Mouse (Mus musculus) heart, embryonic 13.5 days (tissue): ENCODE data around the gene Chadl. TPM values are rescaled to one million over a fixed set of nuclear protein-coding genes. Genes with fewer than 3 reads are reported as not detected.

Experiments used
- ATAC-seq: fragments of 200-750 bp; cut with Nextera tagmentation; 2 replicates; pipeline ENCODE4 v1.8.0; 2017; ENCODE audit warnings: moderate TSS enrichment; ENCODE audit not compliant: insufficient number of reproducible peaks, low FRiP score, low TSS enrichment; ENCODE audit errors: extremely low read depth
- H3K27ac ChIP-seq: fragments of 300-500 bp; sonication (generic); replicated peaks from 2 replicates; pipeline ENCODE4 v1.5.1; 2015; ENCODE audit warnings: moderate library complexity, mild to moderate bottlenecking, inconsistent platforms
- H3K27me3 ChIP-seq: fragments of 300-500 bp; sonication (generic); replicated peaks from 2 replicates; pipeline ENCODE4 v1.6.1; 2015; ENCODE audit warnings: mild to moderate bottlenecking, inconsistent platforms
- H3K36me3 ChIP-seq: fragments of 300-500 bp; sonication (generic); 2 replicates; pipeline ENCODE4 v1.6.1; 2015; ENCODE audit warnings: mild to moderate bottlenecking, inconsistent platforms
- H3K4me1 ChIP-seq: fragments of 300-500 bp; sonication (generic); 2 replicates; pipeline ENCODE4 v1.6.1; 2015; ENCODE audit warnings: inconsistent platforms
- H3K4me2 ChIP-seq: fragments of 300-500 bp; sonication (generic); 2 replicates; pipeline ENCODE4 v1.6.1; 2015; ENCODE audit warnings: inconsistent platforms, mild to moderate bottlenecking, moderate library complexity
- H3K4me3 ChIP-seq: fragments of 300-500 bp; sonication (generic); 2 replicates; pipeline ENCODE4 v1.5.1; 2015; ENCODE audit warnings: moderate library complexity, mild to moderate bottlenecking, inconsistent platforms
- H3K9ac ChIP-seq: fragments of 300-500 bp; sonication (generic); 2 replicates; pipeline ENCODE4 v1.6.1; 2015; ENCODE audit warnings: inconsistent platforms, mild to moderate bottlenecking, moderate library complexity
- H3K9me3 ChIP-seq: fragments of 300-500 bp; sonication (generic); 2 replicates; pipeline ENCODE4 v1.6.1; 2016; ENCODE audit warnings: inconsistent platforms
- WGBS: fragments of 180-500 bp; shearing (Covaris S2); methylation state at CpG from one replicate; pipeline ENCODE4 v1.1.7; 2015; ENCODE audit warnings: mixed read lengths; 5-methylcytosine and 5-hydroxymethylcytosine counted together
- polyA plus RNA-seq: library from polyadenylated mRNA; unstranded; fragments of >200 nt; fragmentation: Nextera tagmentation; extraction: Ambion mirVana; gene quantifications from 2 replicates; pipeline ENCODE4 v1.2.1, GENCODE M21; 2015

The Chadl gene
- polyA plus RNA-seq, 1 experiment from 2014 or later = 0.83 TPM

DNA sequence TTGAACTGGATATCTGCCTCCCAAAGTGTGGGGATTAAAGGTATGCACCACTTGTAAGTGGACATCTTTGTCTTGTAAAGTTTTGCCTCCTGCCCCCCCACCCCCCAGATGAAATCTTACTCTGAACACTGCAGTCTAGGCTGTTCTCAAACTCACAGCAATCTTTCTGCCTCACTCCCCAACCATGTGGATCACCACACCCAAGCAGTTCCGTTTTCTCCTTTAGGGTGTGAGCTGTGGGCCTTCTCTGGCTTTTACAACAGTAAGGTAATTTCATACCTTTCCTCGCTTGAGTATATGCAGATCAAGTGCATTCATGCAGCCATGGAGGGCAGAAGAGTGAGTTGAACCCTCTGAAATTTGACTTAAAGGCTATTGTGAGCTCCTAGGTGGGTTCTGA is 3.1 kb upstream of the Chadl start:
- WGBS = 65% methylated on average over 2 of the region's 2 CpGs
- Histone ChIP-seq H3K9me3 (no peaks in the 10 kb centered on the region), H3K4me2 (no peak overlapping the region), H3K4me1 (no peaks in the 10 kb centered on the region), H3K4me3 (no peak overlapping the region), H3K27ac (no peak overlapping the region), H3K36me3 (peaks cover 29% of the 10 kb centered on the region), H3K27me3 (peaks cover 23% of the 10 kb centered on the region), H3K9ac (no peak overlapping the region)
- ATAC-seq = no peak

DNA sequence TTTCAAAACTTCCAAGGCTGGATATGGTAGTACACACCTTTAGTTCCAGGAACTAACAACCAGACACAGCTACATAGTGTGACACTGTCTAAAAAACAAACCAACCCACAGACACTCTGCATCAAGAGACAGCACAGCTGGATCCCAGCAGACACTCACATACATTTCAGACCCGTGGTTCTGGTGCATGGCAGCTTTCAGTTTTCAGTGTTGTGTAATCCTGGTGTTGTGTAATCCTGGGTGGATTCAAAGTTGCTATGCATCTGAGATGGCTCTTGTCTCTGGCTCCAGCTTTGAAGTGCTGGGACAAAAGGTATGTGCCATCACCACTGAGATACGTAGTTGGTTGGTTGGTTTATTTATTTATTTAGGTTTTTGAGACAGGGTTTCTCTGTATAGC is 1.4 kb upstream of the Chadl start:
- ATAC-seq = no peak
- Histone ChIP-seq H3K9me3 (no peaks in the 10 kb centered on the region), H3K4me2 (no peak overlapping the region), H3K27ac (no peak overlapping the region), H3K36me3 (peaks cover 13% of the 10 kb centered on the region), H3K9ac (no peak overlapping the region), H3K27me3 (peaks cover 39% of the 10 kb centered on the region), H3K4me1 (peaks cover 11% of the 10 kb centered on the region), H3K4me3 (no peak overlapping the region)
- WGBS = 52% methylated on average over 2 of the region's 2 CpGs

DNA sequence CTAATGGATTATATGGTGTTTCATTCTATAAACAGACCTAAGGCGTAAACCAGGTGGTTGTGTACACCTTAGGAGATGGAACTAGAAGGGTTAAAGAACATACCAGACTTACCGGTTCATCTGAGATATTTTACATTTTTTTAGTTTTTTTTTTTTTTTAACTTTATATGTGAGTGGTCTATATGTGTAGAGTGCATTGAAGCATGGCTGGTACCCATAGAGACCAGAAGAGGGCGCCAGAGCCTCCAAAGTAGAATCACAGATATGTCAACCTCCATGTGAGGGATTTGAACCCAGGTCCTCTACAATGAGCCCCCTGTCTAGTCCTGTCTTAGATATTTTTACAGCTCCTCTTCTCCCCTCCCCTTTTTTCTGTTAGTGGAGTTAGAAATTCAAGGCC is 760 bp upstream of the Chadl start:
- peaks cover 17% of the 10 kb centered on the region for H3K4me1 ChIP-seq
- no peak overlapping the region for H3K27ac ChIP-seq
- no peak for ATAC-seq
- H3K9me3 ChIP-seq = no peaks in the 10 kb centered on the region
- peaks cover 46% of the 10 kb centered on the region for H3K27me3 ChIP-seq
- no peak overlapping the region for H3K4me2 ChIP-seq
- 44% methylated on average over 3 of the region's 3 CpGs for whole genome bisulfite sequencing
- no peak overlapping the region for H3K9ac ChIP-seq
- peaks cover 6% of the 10 kb centered on the region for H3K36me3 ChIP-seq
- H3K4me3 ChIP-seq = no peak overlapping the region

DNA sequence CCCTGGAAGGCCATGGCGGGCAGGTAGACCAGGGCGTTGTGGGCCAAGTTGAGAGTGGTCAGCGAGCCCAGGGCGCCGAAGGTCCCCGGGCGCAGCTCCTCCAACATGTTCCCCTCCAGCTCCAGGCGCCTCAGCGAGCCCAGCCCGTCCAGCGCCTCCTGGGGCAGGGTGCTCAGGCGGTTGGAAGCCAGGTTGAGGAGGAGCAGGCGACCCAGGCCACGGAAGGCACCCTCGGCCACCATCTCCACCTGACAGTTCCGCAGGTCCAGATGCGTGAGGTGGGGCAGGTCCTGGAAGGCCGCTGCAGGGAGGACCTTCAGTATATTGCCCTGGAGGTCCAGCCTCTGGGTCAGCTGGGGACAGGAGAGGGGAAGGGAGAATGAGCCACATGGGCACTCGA is 2.2 kb downstream of the Chadl start:
- no peak for ATAC-seq
- peak overlapping the region; percentile 85 for H3K9ac ChIP-seq
- H3K9me3 ChIP-seq = no peaks in the 10 kb centered on the region
- H3K36me3 ChIP-seq = no peaks in the 10 kb centered on the region
- 20% methylated on average over 19 of the region's 19 CpGs for WGBS
- peak overlapping the region; percentile 67 for H3K4me3 ChIP-seq
- H3K27me3 ChIP-seq = peaks cover 68% of the 10 kb centered on the region
- H3K27ac ChIP-seq = no peak overlapping the region
- peaks cover 18% of the 10 kb centered on the region for H3K4me1 ChIP-seq
- H3K4me2 ChIP-seq = peak overlapping the region; percentile 98

DNA sequence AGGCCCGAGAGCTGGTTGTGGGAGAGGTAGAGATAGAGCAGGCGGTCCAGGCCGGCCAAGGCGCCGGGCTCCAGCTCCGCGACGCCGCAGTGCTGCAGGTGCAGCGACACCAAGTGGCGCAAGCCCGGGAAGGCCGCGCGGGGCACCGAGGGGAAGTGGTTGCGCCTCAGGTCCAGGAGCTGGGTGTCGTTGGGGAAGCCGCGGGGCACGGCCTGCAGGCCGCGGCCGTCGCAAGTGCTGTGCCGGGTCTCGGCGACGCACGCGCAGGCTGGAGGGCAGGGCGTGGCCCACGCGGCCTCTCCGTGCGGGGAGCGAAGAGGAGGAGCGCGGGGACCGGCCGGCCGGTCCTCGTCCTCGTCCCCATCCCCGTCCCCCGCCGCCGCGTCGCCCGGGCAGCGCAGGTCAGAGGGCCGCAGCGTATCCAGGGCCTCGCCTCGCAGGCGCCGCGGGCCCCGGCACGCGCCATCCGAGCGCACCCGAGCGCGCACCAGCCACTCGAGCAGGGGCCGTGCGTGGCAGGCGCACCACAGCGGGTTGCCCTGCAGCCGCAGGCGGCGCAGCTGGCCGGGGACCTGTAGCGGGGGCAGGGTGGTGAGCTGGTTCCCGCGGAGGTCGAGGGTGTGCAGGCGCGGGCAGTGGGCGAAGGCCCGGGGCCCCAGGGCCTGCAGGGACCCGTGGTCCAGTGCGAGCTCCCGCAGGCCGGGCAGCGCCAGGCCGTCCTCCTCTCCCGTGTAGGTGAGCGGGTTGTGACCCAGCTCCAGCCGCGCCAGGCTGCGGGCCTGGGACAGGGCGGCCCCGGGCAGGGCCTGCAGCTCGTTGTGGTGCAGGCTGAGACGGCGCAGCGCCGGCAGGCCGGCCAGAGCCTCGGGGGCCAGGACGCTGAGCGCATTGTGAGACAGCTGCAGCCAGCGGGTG is 2.9 kb downstream of the Chadl start:
- Histone ChIP-seq H3K9me3 (no peaks in the 10 kb centered on the region), H3K36me3 (no peaks in the 10 kb centered on the region), H3K4me1 (peaks cover 18% of the 10 kb centered on the region), H3K27me3 (peaks cover 68% of the 10 kb centered on the region), H3K9ac (peak overlapping the region; percentile 85), H3K27ac (no peak overlapping the region), H3K4me2 (peak overlapping the region; percentile 98), H3K4me3 (peak overlapping the region; percentile 67)
- WGBS = under 1% methylated on average over 101 of the region's 107 CpGs
- peak; percentile 52; the same call in 1 of the 2 replicates for ATAC-seq

DNA sequence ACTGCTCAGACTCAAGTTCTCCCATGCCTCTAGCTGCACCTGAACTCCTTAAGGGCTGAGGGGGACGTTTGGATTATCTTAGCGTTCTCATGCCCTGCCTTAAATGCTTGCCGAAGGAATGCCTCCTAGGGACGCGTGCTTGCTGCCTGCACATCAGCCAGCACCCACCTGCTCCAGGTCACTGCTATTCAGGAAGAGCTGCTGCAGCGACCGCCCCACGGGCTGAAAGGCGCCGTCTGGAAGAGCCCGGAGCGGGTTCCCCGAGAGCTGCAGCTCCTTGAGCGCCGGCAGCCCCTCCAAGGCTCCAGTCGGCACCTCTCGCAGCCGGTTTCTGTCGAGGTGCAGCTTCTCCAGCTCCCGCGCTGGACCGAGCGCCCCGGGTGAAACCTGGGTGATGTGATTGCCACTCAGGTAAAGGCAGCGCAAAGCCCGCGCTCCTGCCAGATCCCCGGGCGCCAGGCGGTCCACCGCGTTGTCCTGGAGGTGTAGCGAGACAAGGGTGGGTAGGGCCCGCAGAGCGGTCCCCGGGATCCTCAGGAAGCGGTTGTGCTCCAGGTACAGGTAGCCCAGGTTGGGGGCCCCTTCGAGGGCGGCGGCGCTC is 3.6 kb downstream of the Chadl start:
- Histone ChIP-seq H3K4me2 (peak overlapping the region; percentile 98), H3K27me3 (peaks cover 68% of the 10 kb centered on the region), H3K9ac (peak overlapping the region; percentile 85), H3K4me1 (peaks cover 18% of the 10 kb centered on the region), H3K36me3 (peaks cover 5% of the 10 kb centered on the region), H3K9me3 (no peaks in the 10 kb centered on the region), H3K27ac (no peak overlapping the region), H3K4me3 (peak overlapping the region; percentile 67)
- ATAC-seq = no peak
- 6% methylated on average over 38 of the region's 41 CpGs for WGBS

DNA sequence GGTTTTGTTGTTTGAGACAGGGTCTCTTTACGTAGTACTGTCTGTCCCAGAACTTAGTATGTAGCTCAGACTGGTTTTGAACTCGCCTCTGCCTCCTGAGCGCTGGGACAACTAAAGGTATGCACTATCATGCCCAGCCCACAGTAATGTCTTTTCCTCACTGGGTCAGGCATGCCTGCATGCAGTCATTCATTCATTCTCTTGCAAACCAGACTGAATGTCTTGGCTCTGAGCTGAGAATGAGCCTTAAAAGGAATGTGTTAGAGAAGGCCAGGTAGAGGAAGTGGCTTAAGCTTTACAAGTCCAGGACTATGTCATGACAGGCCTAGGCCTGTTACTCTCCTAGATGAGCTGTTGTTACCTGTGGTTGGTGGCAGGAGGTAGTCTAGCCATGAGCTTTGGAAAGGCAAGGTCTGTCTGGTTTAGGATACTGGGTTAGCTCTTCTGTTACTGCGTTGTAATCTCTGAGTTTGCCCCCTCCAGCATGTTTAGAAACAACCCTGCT is 16.7 kb downstream of the Chadl start:
- no peaks in the 10 kb centered on the region for H3K9me3 ChIP-seq
- ATAC-seq = no peak
- no peak overlapping the region for H3K27ac ChIP-seq
- H3K27me3 ChIP-seq = no peaks in the 10 kb centered on the region
- peaks cover 8% of the 10 kb centered on the region for H3K4me1 ChIP-seq
- no peak overlapping the region for H3K4me2 ChIP-seq
- H3K36me3 ChIP-seq = peaks cover 87% of the 10 kb centered on the region
- H3K9ac ChIP-seq = no peak overlapping the region
- 86% methylated on average over 4 of the region's 4 CpGs for WGBS
- no peak overlapping the region for H3K4me3 ChIP-seq

DNA sequence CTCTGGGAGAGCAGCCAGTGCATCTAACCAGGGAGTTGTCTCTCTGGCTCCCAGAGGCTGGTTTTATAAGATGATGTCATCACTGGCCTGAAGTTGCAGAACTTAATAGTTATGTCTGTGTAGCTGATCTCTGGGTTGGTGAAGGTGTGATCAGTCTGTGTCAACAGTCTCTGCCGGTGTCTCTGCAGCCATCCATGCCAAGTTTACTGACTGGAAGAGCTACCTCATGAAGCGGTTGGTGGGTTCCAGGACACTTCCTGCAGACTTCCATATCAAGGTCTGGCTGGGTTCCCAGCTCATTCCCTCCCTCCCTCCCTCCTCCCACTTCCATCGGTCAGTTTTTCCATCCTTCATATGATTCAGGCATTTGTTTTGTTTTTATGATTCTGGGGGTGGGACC is 20.4 kb downstream of the Chadl start:
- ATAC-seq = no peak; the same call in 1 of the 2 replicates
- Histone ChIP-seq H3K9me3 (no peaks in the 10 kb centered on the region), H3K4me2 (no peak overlapping the region), H3K9ac (no peak overlapping the region), H3K4me3 (no peak overlapping the region), H3K27ac (peak overlapping the region; percentile 77), H3K4me1 (peaks cover 8% of the 10 kb centered on the region), H3K27me3 (no peaks in the 10 kb centered on the region), H3K36me3 (peaks cover 78% of the 10 kb centered on the region)
- WGBS = 53% methylated on average over 3 of the region's 3 CpGs

DNA sequence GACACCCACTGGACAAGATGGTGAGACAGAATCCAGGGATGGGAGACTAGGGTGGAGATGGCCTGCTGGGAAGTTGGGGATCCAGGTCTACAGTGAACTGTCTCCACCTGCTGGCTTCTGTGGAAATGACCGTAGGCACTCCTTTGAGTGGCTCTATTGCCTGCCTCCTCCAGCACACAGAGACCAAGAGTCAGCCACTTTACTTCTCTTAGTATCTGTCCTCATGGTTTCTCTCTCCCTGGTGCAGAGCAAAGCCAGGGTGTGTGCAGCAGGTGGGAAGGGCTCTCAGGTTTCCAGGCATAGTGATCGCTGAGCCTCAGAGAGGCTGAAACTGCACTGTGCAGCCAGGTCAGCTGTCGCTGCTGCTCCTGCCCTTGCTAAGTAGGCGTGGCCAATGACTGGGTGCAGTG is 26.9 kb downstream of the Chadl start:
- Histone ChIP-seq H3K9me3 (no peaks in the 10 kb centered on the region), H3K27ac (no peak overlapping the region), H3K4me1 (peaks cover under 1% of the 10 kb centered on the region; the same call in 1 of the 2 replicates), H3K9ac (no peak overlapping the region), H3K36me3 (peaks cover 72% of the 10 kb centered on the region), H3K4me3 (no peak overlapping the region), H3K27me3 (no peaks in the 10 kb centered on the region), H3K4me2 (no peak overlapping the region)
- WGBS = 85% methylated on average over 4 of the region's 4 CpGs
- no peak for ATAC-seq

DNA sequence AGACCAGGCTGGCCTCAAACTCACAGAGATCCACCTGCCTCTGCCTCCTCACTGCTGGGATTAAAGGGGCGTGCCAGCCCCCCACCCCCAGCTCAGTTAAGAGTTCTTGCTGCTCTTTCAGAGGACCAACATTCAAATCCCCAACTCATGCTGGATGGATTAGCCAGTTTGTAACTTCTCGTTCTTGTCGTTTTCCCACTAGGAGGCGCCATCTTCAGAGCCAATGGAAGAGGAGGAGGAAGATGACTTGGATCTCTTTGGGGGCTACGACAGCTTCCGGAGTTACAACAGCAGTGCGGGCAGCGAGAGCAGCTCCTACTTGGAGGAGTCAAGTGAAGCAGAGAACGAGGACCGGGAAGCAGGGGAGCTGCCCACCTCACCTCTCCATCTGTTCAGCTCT is 30.1 kb downstream of the Chadl start:
- no peak overlapping the region for H3K4me2 ChIP-seq
- H3K4me3 ChIP-seq = no peak overlapping the region
- H3K4me1 ChIP-seq = peaks cover 9% of the 10 kb centered on the region
- H3K9ac ChIP-seq = no peak overlapping the region
- H3K36me3 ChIP-seq = peaks cover 48% of the 10 kb centered on the region
- WGBS = 83% methylated on average over 10 of the region's 10 CpGs
- no peaks in the 10 kb centered on the region for H3K27me3 ChIP-seq
- no peaks in the 10 kb centered on the region for H3K9me3 ChIP-seq
- no peak for ATAC-seq
- H3K27ac ChIP-seq = no peak overlapping the region

DNA sequence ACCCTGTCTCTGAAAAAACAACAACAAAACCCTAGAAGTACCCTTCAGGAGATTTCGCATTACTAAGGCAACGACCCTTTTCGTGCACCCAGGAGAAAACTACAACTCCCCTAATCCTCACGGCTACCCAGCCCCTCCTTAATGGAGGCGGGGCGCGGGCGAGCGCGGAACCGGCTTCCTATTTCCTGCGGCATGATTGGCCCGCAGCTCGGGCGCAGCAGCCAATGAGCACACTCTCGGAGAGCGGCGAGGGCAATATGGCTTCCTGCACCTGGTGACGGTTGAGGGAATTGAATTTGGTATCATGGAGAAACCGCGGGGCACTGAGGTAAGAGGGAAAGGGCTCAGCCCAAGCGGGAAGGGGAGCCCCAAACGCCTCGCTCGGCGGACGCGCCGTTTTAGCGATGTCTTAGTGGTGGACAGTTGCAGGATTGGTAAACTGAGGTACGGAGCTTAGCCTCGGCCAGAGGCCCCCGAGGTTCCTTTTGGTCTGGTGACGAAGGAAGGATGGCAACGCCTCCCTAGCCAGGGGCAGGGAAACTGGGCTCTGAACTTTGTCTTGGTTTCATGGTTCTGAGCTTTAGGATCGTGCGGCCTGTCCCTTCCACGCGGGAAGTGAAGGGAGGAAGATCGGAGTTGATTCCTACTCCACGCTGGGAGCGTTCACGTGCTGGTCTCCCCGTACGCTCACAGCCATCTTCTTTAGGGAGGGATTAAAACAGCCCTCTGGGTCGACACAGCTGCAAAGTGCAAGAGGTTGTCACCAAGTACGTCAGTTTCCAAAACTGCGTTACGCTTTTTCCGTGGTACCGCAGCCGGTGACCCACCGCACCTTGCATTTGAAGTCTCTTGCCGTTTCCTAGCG is 33.2 kb downstream of the Chadl start, which contains the start of gene L3mbtl2:
Gene L3mbtl2, plus strand, starts transcription at position 193 of the 865 bp plus-strand sequence.
- under 1% methylated on average over 55 of the region's 55 CpGs for WGBS
- Histone ChIP-seq H3K27ac (peak within 1 kb of the TSS; percentile 43; the same call in 1 of the 2 replicates), H3K4me3 (peak within 1 kb of the TSS; percentile 88)

More for the DNA sequence above, 33.2 kb downstream of the Chadl start, which contains the start of gene L3mbtl2:
- Histone ChIP-seq H3K9me3 (no peaks in the 10 kb centered on the region), H3K9ac (peak within 1 kb of the TSS; percentile 84), H3K36me3 (peaks cover 21% of the 10 kb centered on the region), H3K4me2 (peak within 1 kb of the TSS; percentile 91), H3K4me1 (peaks cover 9% of the 10 kb centered on the region), H3K27me3 (no peaks in the 10 kb centered on the region)
- ATAC-seq = peak; percentile 91
